Mouse (Mus musculus) hindbrain, postnatal 0 days (tissue): ENCODE data around the gene Tmem131l. TPM values are rescaled to one million over a fixed set of nuclear protein-coding genes. Genes with fewer than 3 reads are reported as not detected.

ENCODE experiments used
- ATAC-seq: fragments of 200-750 bp; cut with Nextera tagmentation; 2 replicates; pipeline ENCODE4 v1.8.0; 2017; ENCODE audit warnings: mild to moderate bottlenecking, moderate TSS enrichment, moderate library complexity
- DNase-seq: peaks from one replicate; pipeline ENCODE4 v3.0.0-alpha.2; 2015; ENCODE audit warnings: low spot score
- H3K27ac ChIP-seq: fragments of 300-500 bp; sonication (generic); 2 replicates; pipeline ENCODE4 v1.5.1; 2014; ENCODE audit warnings: mild to moderate bottlenecking
- H3K27me3 ChIP-seq: fragments of 300-500 bp; sonication (generic); 2 replicates; pipeline ENCODE4 v1.6.1; 2014; ENCODE audit warnings: low read length, mixed read lengths; ENCODE audit not compliant: insufficient read depth
- H3K36me3 ChIP-seq: fragments of 300-500 bp; sonication (generic); 2 replicates; pipeline ENCODE4 v1.6.1; 2014; ENCODE audit warnings: low read length, mixed read lengths; ENCODE audit not compliant: insufficient read depth
- H3K4me1 ChIP-seq: fragments of 300-500 bp; sonication (generic); 2 replicates; pipeline ENCODE4 v1.6.1; 2014; ENCODE audit warnings: antibody characterized with exemption, low read length, mixed read lengths; ENCODE audit not compliant: insufficient read depth
- H3K4me2 ChIP-seq: fragments of 300-500 bp; sonication (generic); 2 replicates; pipeline ENCODE4 v1.6.1; 2014; ENCODE audit warnings: low read depth, mild to moderate bottlenecking, low read length, moderate library complexity, mixed read lengths
- H3K4me3 ChIP-seq: fragments of 300-500 bp; sonication (generic); 2 replicates; pipeline ENCODE4 v1.5.1; 2014; ENCODE audit warnings: low read length
- H3K9ac ChIP-seq: fragments of 300-500 bp; sonication (generic); replicated peaks from 2 replicates; pipeline ENCODE4 v1.6.1; 2014; ENCODE audit warnings: mild to moderate bottlenecking, low read length, moderate library complexity, mixed read lengths
- H3K9me3 ChIP-seq: fragments of 300-500 bp; sonication (generic); 2 replicates; pipeline ENCODE4 v1.6.1; 2016; ENCODE audit warnings: low read length, mixed read lengths
- CTCF ChIP-seq: IDR thresholded peaks from 2 replicates; pipeline ENCODE4 v1.5.1; 2016; ENCODE audit warnings: antibody characterized with exemption, control low read depth, low read depth
- WGBS: fragments of 180-500 bp; shearing (Covaris S2); extraction: QIAGEN DNeasy Blood & Tissue Kit; methylation state at CpG from one replicate; pipeline ENCODE4 v1.1.7; 2014; 5-methylcytosine and 5-hydroxymethylcytosine counted together
- polyA plus RNA-seq: library from polyadenylated mRNA; unstranded; fragments of >200 nt; fragmentation: Nextera tagmentation; extraction: Ambion mirVana; gene quantifications from 2 replicates; pipeline ENCODE4 v1.2.1, GENCODE M21; 2015
- total RNA-seq: library from RNA; depleted of rRNA; stranded (reverse); fragments of >200 nt; gene quantifications from 2 replicates; pipeline ENCODE4 v1.2.3, GENCODE M21; 2014

Tmem131l gene
- total and polyA plus RNA-seq, 2 experiments from 2014 or later = 18.6 to 33.2 TPM

GRCm38 (mm10) chr3:84031216-84031615, 8.8 kb downstream of the Tmem131l start:
- no peak for TF ChIP-seq CTCF
- H3K4me3 ChIP-seq = no peak overlapping the region
- H3K27me3 ChIP-seq = no peaks in the 10 kb centered on the region
- WGBS = 82% methylated on average over 3 of the region's 3 CpGs
- no peak overlapping the region for H3K9ac ChIP-seq
- no peak for ATAC-seq
- H3K4me1 ChIP-seq = no peaks in the 10 kb centered on the region
- H3K9me3 ChIP-seq = no peaks in the 10 kb centered on the region
- no peak for DNase-seq
- peaks cover 4% of the 10 kb centered on the region; the same call in 1 of the 2 replicates for H3K36me3 ChIP-seq
- no peak overlapping the region for H3K4me2 ChIP-seq
- no peak overlapping the region for H3K27ac ChIP-seq

GRCm38 (mm10) chr3:84028968-84029367, 11.0 kb downstream of the Tmem131l start:
- H3K4me1 ChIP-seq = no peaks in the 10 kb centered on the region
- no peak overlapping the region for H3K9ac ChIP-seq
- no peak overlapping the region for H3K27ac ChIP-seq
- peaks cover 4% of the 10 kb centered on the region; the same call in 1 of the 2 replicates for H3K36me3 ChIP-seq
- no peak for TF ChIP-seq CTCF
- H3K27me3 ChIP-seq = no peaks in the 10 kb centered on the region
- DNase-seq (no peak), ATAC-seq (no peak)
- 82% methylated on average over 4 of the region's 4 CpGs for WGBS
- H3K4me3 ChIP-seq = no peak overlapping the region
- no peak overlapping the region for H3K4me2 ChIP-seq
- no peaks in the 10 kb centered on the region for H3K9me3 ChIP-seq

- H3K27me3 ChIP-seq = no peaks in the 10 kb centered on the region
- ATAC-seq = no peak
- H3K4me1 ChIP-seq = no peaks in the 10 kb centered on the region
- 69% methylated on average over 8 of the region's 8 CpGs for WGBS
- no peak overlapping the region for H3K4me3 ChIP-seq
- peaks cover 4% of the 10 kb centered on the region; the same call in 1 of the 2 replicates for H3K36me3 ChIP-seq
- H3K27ac ChIP-seq = no peak overlapping the region
- DNase-seq = no peak
- H3K9ac ChIP-seq = no peak overlapping the region
- H3K4me2 ChIP-seq = no peak overlapping the region
- no peak for TF ChIP-seq CTCF
- H3K9me3 ChIP-seq = no peaks in the 10 kb centered on the region
Measured at GRCm38 (mm10) chr3:84027691-84028159, 12.2 kb downstream of the Tmem131l start.

- no peaks in the 10 kb centered on the region for H3K27me3 ChIP-seq
- no peaks in the 10 kb centered on the region for H3K4me1 ChIP-seq
- no peak overlapping the region for H3K4me3 ChIP-seq
- H3K27ac ChIP-seq = no peak overlapping the region
- H3K9ac ChIP-seq = no peak overlapping the region
- H3K4me2 ChIP-seq = no peak overlapping the region
- H3K9me3 ChIP-seq = no peaks in the 10 kb centered on the region
- no peaks in the 10 kb centered on the region; the same call in 1 of the 2 replicates for H3K36me3 ChIP-seq
- TF ChIP-seq CTCF = no peak
- DNase-seq = no peak
- 0 out of 2 replicates have a peak, but pooled peaks have one; percentile 17 for ATAC-seq
- WGBS = 69% methylated on average over 12 of the region's 12 CpGs
Measured at GRCm38 (mm10) chr3:84024512-84025072, 15.4 kb downstream of the Tmem131l start.

GRCm38 (mm10) chr3:84022723-84023122, 17.3 kb downstream of the Tmem131l start:
- no peak overlapping the region for H3K4me2 ChIP-seq
- ATAC-seq (no peak), DNase-seq (no peak)
- H3K9me3 ChIP-seq = no peaks in the 10 kb centered on the region
- no peak overlapping the region for H3K27ac ChIP-seq
- no peaks in the 10 kb centered on the region; the same call in 1 of the 2 replicates for H3K36me3 ChIP-seq
- 65% methylated on average over 5 of the region's 5 CpGs for WGBS
- no peaks in the 10 kb centered on the region for H3K4me1 ChIP-seq
- no peak overlapping the region for H3K9ac ChIP-seq
- no peak overlapping the region for H3K4me3 ChIP-seq
- no peaks in the 10 kb centered on the region for H3K27me3 ChIP-seq
- TF ChIP-seq CTCF = no peak

GRCm38 (mm10) chr3:84022201-84022584, 17.8 kb downstream of the Tmem131l start:
- H3K4me1 ChIP-seq = no peaks in the 10 kb centered on the region
- ATAC-seq (no peak), DNase-seq (no peak)
- H3K27me3 ChIP-seq = no peaks in the 10 kb centered on the region
- H3K4me3 ChIP-seq = no peak overlapping the region
- no peak overlapping the region for H3K27ac ChIP-seq
- 86% methylated on average over 6 of the region's 6 CpGs for WGBS
- no peak for TF ChIP-seq CTCF
- H3K4me2 ChIP-seq = no peak overlapping the region
- no peaks in the 10 kb centered on the region; the same call in 1 of the 2 replicates for H3K36me3 ChIP-seq
- no peak overlapping the region for H3K9ac ChIP-seq
- no peaks in the 10 kb centered on the region for H3K9me3 ChIP-seq
